Mouse (Mus musculus) kidney, postnatal 10 days (tissue): ENCODE measurements at regions not wholly inside any gene's neighbourhood (a gene's known extent, or its start where the extent isn't known, plus 50 kb on each side); places are given as distances from the start of the nearest gene placed in this dataset.

Source experiments
- DNase-seq: peaks from one replicate; pipeline ENCODE4 v3.0.0; 2021; ENCODE audit warnings: mixed read lengths

GRCm38 (mm10) chr11:45670156-45670830, 181.6 kb upstream of the Clint1 start:
- DNase-seq = peak; percentile 60

- DNase-seq = peak; percentile 78
These were observed 173.1 kb upstream of the Clint1 start for GRCm38 (mm10) chr11:45678666-45679292.

GRCm38 (mm10) chr11:45679293-45679673, 172.6 kb upstream of the Clint1 start:
- DNase-seq = no peak

- no peak for DNase-seq
These were observed 166.3 kb upstream of the Clint1 start for GRCm38 (mm10) chr11:45685571-45685970.

- peak; percentile 36 for DNase-seq
These were observed 158.6 kb upstream of the Clint1 start for GRCm38 (mm10) chr11:45693206-45693605.

GRCm38 (mm10) chr11:45701506-45701905, 150.3 kb upstream of the Clint1 start:
- DNase-seq = no peak

- DNase-seq = no peak
These were observed 148.9 kb upstream of the Clint1 start for GRCm38 (mm10) chr11:45702916-45703315.

- DNase-seq = no peak
These were observed 147.4 kb upstream of the Clint1 start for GRCm38 (mm10) chr11:45704411-45704810.

GRCm38 (mm10) chr11:45718630-45719029, 133.2 kb upstream of the Clint1 start:
- no peak for DNase-seq

GRCm38 (mm10) chr11:45719821-45720220, 132.0 kb upstream of the Clint1 start:
- no peak for DNase-seq

GRCm38 (mm10) chr11:45736561-45736960, 115.3 kb upstream of the Clint1 start:
- peak; percentile 39 for DNase-seq

- no peak for DNase-seq
These were observed 113.5 kb upstream of the Clint1 start for GRCm38 (mm10) chr11:45738331-45738730.

- no peak for DNase-seq
These were observed 105.9 kb upstream of the Clint1 start for GRCm38 (mm10) chr11:45745941-45746340.

GRCm38 (mm10) chr11:45750249-45750648, 101.6 kb upstream of the Clint1 start:
- no peak for DNase-seq

GRCm38 (mm10) chr11:45752237-45752636, 99.6 kb upstream of the Clint1 start:
- peak; percentile 61 for DNase-seq

- no peak for DNase-seq
These were observed 99.1 kb upstream of the Clint1 start for GRCm38 (mm10) chr11:45752791-45753190.

GRCm38 (mm10) chr11:45767081-45767480, 84.8 kb upstream of the Clint1 start:
- peak; percentile 24 for DNase-seq

GRCm38 (mm10) chr11:45782435-45782834, 69.4 kb upstream of the Clint1 start:
- DNase-seq = no peak

- DNase-seq = no peak
These were observed 66.0 kb upstream of the Clint1 start for GRCm38 (mm10) chr11:45785806-45786205.

- no peak for DNase-seq
These were observed 64.4 kb upstream of the Clint1 start for GRCm38 (mm10) chr11:45787408-45787807.

- DNase-seq = no peak
These were observed 62.0 kb upstream of the Clint1 start for GRCm38 (mm10) chr11:45789886-45790285.

GRCm38 (mm10) chr11:45790504-45790903, 61.3 kb upstream of the Clint1 start:
- no peak for DNase-seq

- no peak for DNase-seq
These were observed 60.2 kb upstream of the Clint1 start for GRCm38 (mm10) chr11:45791696-45792095.

- no peak for DNase-seq
These were observed 57.4 kb upstream of the Clint1 start for GRCm38 (mm10) chr11:45794361-45794981.
